12 mouse cellular contexts compared by ENCODE assay signal in genomic region chr1:190690528-190691262, GRCm38 (mm10).
DNase-seq lines count a peak whose midpoint lies in the region; ATAC-seq and TF ChIP-seq lines count a peak whose summit lies in the region.
"Had no signal": no experiment of that assay in that cellular context is flagged by ENCODE, and none has a peak within 500 bp of the region (broad histone marks: within the 10 kb centered on the region; RNA-seq: fewer than 3 reads in every experiment).

No protein-coding gene starts in this region.

- H3K27ac ChIP-seq in midbrain, postnatal 0 days (ENCODE audit: low read depth, low read length) = no peak overlapping the region
- H3K27ac ChIP-seq: heart, embryonic 10.5 days had no signal

- no peak for TF ChIP-seq CTCF in midbrain, postnatal 0 days (IDR thresholded peaks at IDR 0.05)

- no peak overlapping the region for H3K4me3 ChIP-seq in midbrain, postnatal 0 days (ENCODE audit: low read depth, low read length)
- H3K4me3 ChIP-seq: heart, embryonic 10.5 days had no signal

- no peaks in the 10 kb centered on the region for H3K4me1 ChIP-seq in midbrain, postnatal 0 days (ENCODE audit: insufficient read depth, low read length)

- no peaks in the 10 kb centered on the region for H3K9me3 ChIP-seq in midbrain, postnatal 0 days (ENCODE audit: low read length)
- H3K9me3 ChIP-seq: heart, embryonic 10.5 days had no signal

- H3K9ac ChIP-seq in midbrain, postnatal 0 days (replicated peaks; ENCODE audit: low read length, poor library complexity, severe bottlenecking) = no peak overlapping the region

- 61% methylated on average over 29 of the region's 29 CpGs for WGBS in midbrain, postnatal 0 days

- no peaks in the 10 kb centered on the region for H3K27me3 ChIP-seq in midbrain, postnatal 0 days (ENCODE audit: insufficient read depth, low read length)
- H3K27me3 ChIP-seq: CH12.LX had no signal

- ATAC-seq in midbrain, postnatal 0 days (ENCODE audit: low FRiP score) = no peak
- no peak for ATAC-seq in inflammation-experienced regulatory T-cells, adult 6 months
- ATAC-seq: lung, postnatal 0 days had no signal

- no peaks in the 10 kb centered on the region for H3K36me3 ChIP-seq in midbrain, postnatal 0 days (ENCODE audit: insufficient read depth, low read length)
- H3K36me3 ChIP-seq: heart, embryonic 10.5 days had no signal

- peak; percentile 19 to 35 for DNase-seq in frontal cortex, postnatal 36 days (ENCODE audit: low spot score in 2 of 2)
- no peak for DNase-seq in frontal cortex, postnatal 10 days (ENCODE audit: low spot score in 2 of 2)
- peak; percentile 47 to 55 for DNase-seq in left cerebral cortex, adult 18-20 months (ENCODE audit: low spot score in 2 of 2)
- DNase-seq in left cerebral cortex, adult 11 months (ENCODE audit: low spot score) = no peak
- peak; percentile 55 to 57 for DNase-seq in adrenal gland, postnatal 36 days
- peak; percentile 29 for DNase-seq in midbrain, postnatal 0 days (ENCODE audit: low spot score)
- no peak for DNase-seq in cerebellum, adult 9-11 months
- DNase-seq: kidney, postnatal 4 days had no signal

- peak overlapping the region; percentile 18 for H3K4me2 ChIP-seq in midbrain, postnatal 0 days (ENCODE audit: low read depth, low read length, poor library complexity, severe bottlenecking)

Comparison
In these comparisons a context has a peak if more than half of its experiments do, and no peak if none do; other contexts are left out.
1. DNase-seq: peak in frontal cortex, postnatal 36 days (2 of 2), left cerebral cortex, adult 18-20 months (2 of 2), adrenal gland, postnatal 36 days (2 of 2) and midbrain, postnatal 0 days (single experiment); none in frontal cortex, postnatal 10 days (0 of 2), left cerebral cortex, adult 11 months (single experiment) and cerebellum, adult 9-11 months (single experiment).